Mouse (Mus musculus): ENCODE measurements around the gene Nop10. TPM values are rescaled to one million over a fixed set of nuclear protein-coding genes. Genes with fewer than 3 reads are reported as not detected.
A peak's percentile ranks its signal among the peaks of the same experiment; 100 is the strongest.

The Nop10 gene
- total RNA-seq (2017) = 47.8 to 69.9 TPM (median 58.9 TPM) in 3 replicates

DNA sequence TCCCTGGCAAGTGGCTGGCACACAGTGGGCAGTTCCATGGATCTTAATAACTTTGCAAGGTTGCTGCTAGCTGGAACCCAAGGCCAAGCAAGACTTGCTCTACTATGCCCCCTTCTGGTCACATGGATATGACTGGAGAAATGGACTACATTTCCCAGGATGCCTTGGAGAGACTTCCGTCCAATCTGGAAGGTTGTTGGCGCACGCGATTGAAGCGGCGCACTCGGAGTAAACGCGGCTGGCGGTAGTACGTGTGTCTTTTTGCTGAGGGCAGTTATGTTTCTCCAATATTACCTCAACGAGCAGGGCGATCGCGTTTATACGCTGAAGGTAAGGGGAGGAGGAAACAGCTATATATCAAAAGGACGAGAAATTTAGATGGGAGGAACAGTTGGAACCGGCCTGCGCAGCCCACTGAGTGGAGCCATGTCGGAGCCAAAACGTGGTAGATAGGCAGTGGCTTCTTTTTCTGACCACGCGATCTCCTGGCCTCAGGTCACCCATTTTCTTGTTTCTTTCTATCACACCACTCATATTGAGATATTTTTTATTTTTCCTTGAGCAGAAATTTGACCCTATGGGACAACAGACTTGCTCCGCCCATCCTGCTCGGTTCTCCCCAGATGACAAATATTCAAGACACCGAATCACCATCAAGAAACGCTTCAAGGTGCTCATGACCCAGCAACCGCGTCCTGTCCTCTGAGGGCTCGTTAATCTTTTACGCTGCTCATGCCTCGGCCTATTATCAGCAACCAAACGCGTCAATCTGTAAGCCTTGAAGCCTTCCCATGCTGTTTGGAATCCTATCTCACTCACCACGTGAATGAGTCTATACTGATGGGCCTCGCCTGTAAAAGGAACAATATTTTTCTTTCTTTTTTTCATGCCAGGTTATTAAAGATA lies at the start of gene Nop10:
Gene Nop10, plus strand, starts transcription at position 179 of the 906 bp plus-strand sequence.
- peak; percentile 70 for ATAC-seq (replicated peaks; ENCODE audit: insufficient number of reproducible peaks, low FRiP score, low TSS enrichment, poor library complexity, severe bottlenecking)

- ATAC-seq (replicated peaks; ENCODE audit: insufficient number of reproducible peaks, low FRiP score, low TSS enrichment, poor library complexity, severe bottlenecking) = peak; percentile 90
These were observed 45.7 kb upstream of the Nop10 start for GRCm38 (mm10) chr2:112215977-112216376.

- no peak for ATAC-seq (replicated peaks; ENCODE audit: insufficient number of reproducible peaks, low FRiP score, low TSS enrichment, poor library complexity, severe bottlenecking)
These were observed 44.1 kb upstream of the Nop10 start for GRCm38 (mm10) chr2:112217614-112218013.

- ATAC-seq (replicated peaks; ENCODE audit: insufficient number of reproducible peaks, low FRiP score, low TSS enrichment, poor library complexity, severe bottlenecking) = no peak
These were observed 40.8 kb upstream of the Nop10 start for GRCm38 (mm10) chr2:112220880-112221279.

- ATAC-seq (replicated peaks; ENCODE audit: insufficient number of reproducible peaks, low FRiP score, low TSS enrichment, poor library complexity, severe bottlenecking) = no peak
These were observed 39.1 kb upstream of the Nop10 start for GRCm38 (mm10) chr2:112222607-112223006.

GRCm38 (mm10) chr2:112224356-112224755 lies 37.4 kb upstream of the Nop10 start:
- no peak for ATAC-seq (replicated peaks; ENCODE audit: insufficient number of reproducible peaks, low FRiP score, low TSS enrichment, poor library complexity, severe bottlenecking)

GRCm38 (mm10) chr2:112232623-112233022 lies 29.1 kb upstream of the Nop10 start:
- peak; percentile 83 for ATAC-seq (replicated peaks; ENCODE audit: insufficient number of reproducible peaks, low FRiP score, low TSS enrichment, poor library complexity, severe bottlenecking)

DNA sequence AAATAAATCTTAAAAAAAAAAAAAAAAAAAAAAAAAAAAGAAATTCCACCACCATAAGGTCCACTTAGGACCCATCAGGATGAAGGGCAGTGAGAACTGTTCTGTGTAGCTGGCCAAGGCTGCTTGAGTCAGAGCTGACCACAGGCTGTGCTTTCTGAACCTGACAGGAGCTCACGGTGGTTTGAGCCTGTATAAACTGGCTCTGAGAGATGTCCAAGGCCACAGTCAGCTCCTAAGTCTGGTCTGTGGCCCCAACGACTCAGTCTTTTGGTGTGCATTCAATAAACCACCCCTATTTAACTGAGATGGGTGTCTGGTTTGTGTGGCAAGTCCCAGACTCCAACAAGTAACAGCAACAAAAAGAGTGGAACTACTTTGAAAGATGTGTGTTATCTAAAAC lies 25.1 kb upstream of the Nop10 start:
- ATAC-seq (replicated peaks; ENCODE audit: insufficient number of reproducible peaks, low FRiP score, low TSS enrichment, poor library complexity, severe bottlenecking) = no peak

GRCm38 (mm10) chr2:112238006-112238405 lies 23.7 kb upstream of the Nop10 start:
- ATAC-seq (replicated peaks; ENCODE audit: insufficient number of reproducible peaks, low FRiP score, low TSS enrichment, poor library complexity, severe bottlenecking) = no peak

DNA sequence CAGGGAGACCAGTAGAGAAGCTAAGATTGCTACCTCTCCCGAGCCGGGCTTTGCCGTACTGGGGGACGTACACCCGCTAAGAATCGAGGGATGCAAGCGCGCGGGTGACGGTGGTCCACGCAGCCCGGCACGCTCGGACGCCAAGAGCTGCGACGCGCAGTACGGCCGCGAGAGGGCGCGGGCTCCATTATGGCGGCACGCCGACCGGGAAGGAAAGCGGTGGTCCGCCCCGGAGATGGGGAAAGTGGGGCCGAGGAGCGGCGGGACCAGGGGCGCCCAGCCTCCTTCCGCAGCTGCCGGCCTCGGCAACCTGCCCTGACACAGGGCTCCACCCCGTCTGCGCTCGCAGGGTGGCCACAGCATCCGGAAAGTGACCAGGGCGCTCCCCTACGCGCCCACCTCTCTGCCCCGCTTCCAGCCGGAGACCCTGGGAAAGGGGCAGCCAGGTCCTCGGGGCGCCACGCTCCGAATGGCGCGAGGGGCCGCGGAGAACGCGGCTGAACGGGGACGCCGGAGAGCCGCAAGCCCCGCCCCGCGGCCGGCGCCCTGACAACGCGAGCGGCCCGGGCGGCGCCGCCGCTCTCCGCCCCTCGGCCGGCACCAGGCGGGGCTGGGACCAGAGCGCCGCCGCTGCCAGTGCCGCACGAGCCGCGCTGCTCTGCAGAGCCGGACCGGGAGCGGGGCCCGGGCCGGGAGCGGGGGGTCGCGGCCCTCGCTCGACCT lies 22.4 kb upstream of the Nop10 start, which contains the start of gene Lpcat4:
Gene Lpcat4, plus strand, starts transcription at position 257 of the 723 bp plus-strand sequence.
- ATAC-seq (replicated peaks; ENCODE audit: insufficient number of reproducible peaks, low FRiP score, low TSS enrichment, poor library complexity, severe bottlenecking) = peak; percentile 68

DNA sequence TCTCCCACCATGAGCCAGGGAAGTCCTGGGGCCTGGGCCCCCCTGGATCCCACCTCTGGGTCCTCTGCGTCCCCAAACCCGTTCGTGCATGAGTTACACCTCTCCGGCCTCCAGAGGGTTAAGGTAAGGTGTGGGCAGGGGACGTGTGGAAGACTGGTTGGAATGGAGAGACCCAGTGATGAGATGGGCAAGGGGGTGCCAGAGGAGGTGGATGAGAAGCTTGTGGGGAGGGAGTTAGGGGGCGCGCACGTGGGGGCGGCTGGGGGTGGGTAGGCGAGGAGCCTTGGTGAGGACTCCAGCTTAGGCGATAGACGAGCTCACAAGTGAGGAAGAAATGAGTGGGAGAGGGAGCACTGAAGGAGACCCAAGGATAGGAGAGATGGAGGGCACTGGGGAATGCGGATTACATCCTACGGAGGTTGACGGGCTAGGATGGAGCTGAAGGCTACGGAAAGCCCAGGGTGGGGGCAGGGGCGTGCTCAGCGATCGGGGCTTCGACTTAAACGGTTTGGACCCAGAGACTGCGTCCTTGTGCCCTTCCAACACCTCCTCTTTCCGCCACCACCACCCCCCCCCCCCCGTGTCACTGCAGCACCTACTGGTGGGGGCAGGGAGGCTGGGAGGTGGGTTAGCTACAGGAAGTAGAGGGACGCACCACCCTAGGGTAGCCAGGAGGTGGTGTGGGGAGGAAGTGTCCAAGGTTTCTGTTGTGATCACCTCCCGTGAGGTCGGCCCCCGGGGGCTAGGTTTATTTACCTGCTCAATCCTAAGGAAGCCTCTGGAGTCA lies 21.6 kb upstream of the Nop10 start:
- ATAC-seq (replicated peaks; ENCODE audit: insufficient number of reproducible peaks, low FRiP score, low TSS enrichment, poor library complexity, severe bottlenecking) = peak; percentile 48

DNA sequence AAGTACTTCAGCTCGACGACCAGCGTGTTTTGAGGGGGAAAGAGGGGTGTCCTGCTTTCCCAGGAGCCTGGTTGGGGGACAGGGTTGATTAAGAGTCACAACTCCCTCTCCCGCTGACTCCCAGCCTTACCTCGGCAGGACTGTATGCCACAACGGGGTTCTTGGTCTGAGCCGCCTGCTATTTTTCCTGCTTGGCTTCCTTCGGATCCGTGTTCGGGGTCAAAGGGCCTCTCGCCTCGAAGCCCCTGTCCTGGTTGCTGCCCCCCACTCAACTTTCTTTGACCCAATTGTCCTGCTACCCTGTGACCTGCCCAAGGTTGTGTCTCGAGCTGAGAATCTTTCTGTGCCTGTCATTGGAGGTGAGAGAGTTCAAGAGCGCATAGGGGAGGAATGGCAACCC lies 19.9 kb upstream of the Nop10 start:
- ATAC-seq (replicated peaks; ENCODE audit: insufficient number of reproducible peaks, low FRiP score, low TSS enrichment, poor library complexity, severe bottlenecking) = no peak

- ATAC-seq (replicated peaks; ENCODE audit: insufficient number of reproducible peaks, low FRiP score, low TSS enrichment, poor library complexity, severe bottlenecking) = no peak
These were observed 16.4 kb upstream of the Nop10 start for GRCm38 (mm10) chr2:112245307-112245706.

GRCm38 (mm10) chr2:112246193-112246592 lies 15.5 kb upstream of the Nop10 start:
- ATAC-seq (replicated peaks; ENCODE audit: insufficient number of reproducible peaks, low FRiP score, low TSS enrichment, poor library complexity, severe bottlenecking) = no peak

DNA sequence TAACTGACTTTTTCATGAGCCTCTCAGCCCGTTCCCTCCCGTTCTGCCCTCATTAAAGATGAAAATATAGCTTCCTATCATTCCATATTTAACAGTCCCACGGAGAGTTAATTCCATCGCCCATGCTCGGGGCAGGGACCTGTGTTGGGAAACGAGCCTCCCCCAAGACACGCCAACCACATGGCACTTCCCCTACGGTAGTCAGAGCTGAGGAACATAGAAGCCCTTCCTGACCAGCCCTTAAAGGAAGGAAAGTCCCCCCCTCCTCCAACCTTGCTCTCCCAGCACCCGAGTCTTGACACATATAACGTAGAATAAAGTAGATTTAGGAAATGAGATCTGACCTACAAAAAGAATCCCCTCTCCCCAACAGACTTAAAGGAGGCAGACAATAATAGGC lies 14.4 kb upstream of the Nop10 start:
- ATAC-seq (replicated peaks; ENCODE audit: insufficient number of reproducible peaks, low FRiP score, low TSS enrichment, poor library complexity, severe bottlenecking) = no peak

DNA sequence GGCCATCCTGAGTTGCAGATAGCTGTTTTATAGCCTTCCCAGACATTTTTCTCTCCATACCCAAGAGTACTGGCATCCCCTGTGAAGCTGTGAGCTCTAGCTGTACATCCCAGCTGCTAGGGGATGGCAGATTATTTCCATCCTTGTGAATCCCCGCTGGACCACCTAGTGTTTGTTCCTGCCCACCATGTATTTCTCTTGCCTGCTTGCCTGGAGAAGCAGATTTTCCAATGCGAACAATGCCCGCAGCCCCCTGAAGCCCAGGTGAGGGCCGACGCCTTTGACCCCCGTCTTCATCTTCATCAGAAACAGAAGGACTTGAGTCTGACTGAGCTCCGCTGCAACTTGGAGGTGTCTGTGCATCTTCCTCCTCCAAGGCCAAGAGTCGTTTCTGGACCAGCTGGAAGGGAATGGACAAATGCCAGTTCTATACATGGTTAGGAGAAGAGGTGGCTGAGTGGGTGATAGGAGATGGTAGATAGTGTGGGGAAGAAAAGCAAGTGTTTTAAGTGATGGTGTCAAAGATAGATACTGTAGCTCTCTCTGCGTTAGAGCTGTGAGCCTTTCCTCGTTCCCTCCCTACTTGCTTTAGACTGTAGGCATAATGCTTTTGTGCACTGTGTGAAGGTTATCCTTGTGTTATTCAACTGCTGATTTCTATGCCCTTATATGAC lies 11.8 kb upstream of the Nop10 start:
- no peak for ATAC-seq (replicated peaks; ENCODE audit: insufficient number of reproducible peaks, low FRiP score, low TSS enrichment, poor library complexity, severe bottlenecking)

DNA sequence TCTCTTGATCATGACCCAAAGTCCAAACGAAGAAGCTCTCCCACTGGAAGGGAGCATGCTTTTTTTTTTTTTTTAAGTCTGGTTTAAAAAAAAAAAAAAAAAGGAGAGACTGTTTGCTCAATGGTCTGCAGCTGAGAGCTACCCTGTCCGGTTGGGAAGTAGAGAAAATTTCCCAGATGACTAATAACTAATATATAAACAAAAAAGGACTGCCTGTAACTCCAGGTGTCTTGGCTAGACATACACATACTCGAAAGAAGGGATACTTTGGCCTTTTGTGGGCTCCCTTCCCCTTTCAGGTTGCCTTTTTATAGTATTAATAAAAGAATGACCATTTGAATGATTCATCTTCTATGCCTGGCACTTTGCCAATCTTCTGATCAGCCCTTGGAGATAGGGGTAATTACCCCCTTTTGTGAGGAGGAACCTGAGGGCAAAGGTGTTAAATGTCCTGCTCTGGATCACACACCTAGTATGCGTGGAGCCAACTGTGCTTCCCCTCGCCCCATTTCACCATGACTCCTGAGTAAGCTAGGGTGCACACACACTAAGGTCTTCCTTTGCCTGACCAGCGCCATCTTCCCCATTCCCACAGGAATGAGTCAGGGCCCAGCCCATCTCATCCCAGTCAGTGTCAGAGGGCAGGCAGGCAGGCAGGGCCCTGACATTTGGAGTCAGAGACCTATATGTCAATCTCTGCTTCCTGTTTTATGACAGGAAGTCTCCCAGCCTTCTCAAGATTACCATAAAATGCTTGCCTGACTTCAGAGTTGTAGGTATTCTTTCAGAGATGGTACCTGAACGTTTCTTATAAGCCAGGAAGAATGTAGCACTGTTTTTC lies 6.8 kb upstream of the Nop10 start:
- ATAC-seq (replicated peaks; ENCODE audit: insufficient number of reproducible peaks, low FRiP score, low TSS enrichment, poor library complexity, severe bottlenecking) = peak; percentile 52

Data from monocyte, adult 5-6 weeks (primary cell).